Mouse (Mus musculus): ENCODE measurements around the gene Tmem116. TPM values are rescaled to one million over a fixed set of nuclear protein-coding genes. Genes with fewer than 3 reads are reported as not detected.

Tmem116 gene
- total RNA-seq, 2 experiments from 2014 or later, result 2.9 to 5.6 TPM

GRCm38 (mm10) chr5:121536921-121537555 is 85.3 kb downstream of the Tmem116 start:
- no peak for DNase-seq (ENCODE audit: low spot score in 2 of 2)

GRCm38 (mm10) chr5:121537588-121537987 is 85.9 kb downstream of the Tmem116 start:
- no peak for DNase-seq (ENCODE audit: low spot score in 2 of 2)

GRCm38 (mm10) chr5:121540066-121540465 is 88.4 kb downstream of the Tmem116 start:
- no peak for DNase-seq (ENCODE audit: low spot score in 2 of 2)

- DNase-seq (ENCODE audit: low spot score in 2 of 2), result no peak
These were observed 89.5 kb downstream of the Tmem116 start for GRCm38 (mm10) chr5:121541235-121541634.

DNA sequence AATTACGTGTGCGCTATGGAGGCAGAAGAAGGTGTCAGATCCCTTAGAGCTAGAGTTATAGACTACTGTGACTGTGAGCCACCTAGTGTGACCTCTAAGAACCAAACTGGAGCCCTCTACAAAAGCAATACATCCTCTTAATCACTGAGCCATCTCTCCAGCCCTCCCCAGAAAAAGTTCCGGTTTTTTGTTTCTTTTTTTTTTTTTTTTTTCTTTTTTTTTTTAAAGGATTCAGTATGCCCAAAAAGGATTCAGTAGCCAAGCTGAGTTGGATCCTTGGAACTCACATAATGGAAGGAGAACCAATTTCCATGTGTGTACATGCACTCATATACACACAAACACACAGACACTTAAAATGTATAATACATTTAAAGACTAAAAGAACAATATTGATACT is 91.7 kb downstream of the Tmem116 start:
- DNase-seq (ENCODE audit: low spot score in 2 of 2), result no peak

GRCm38 (mm10) chr5:121544910-121545792 is 93.5 kb downstream of the Tmem116 start, which contains the start of the genes Adam1a and Gm42878:
Gene Adam1a, minus strand, starts transcription at chr5:121545482.
Gene Gm42878, minus strand, starts transcription at chr5:121545482.
- no peak for DNase-seq (ENCODE audit: low spot score in 2 of 2)

GRCm38 (mm10) chr5:121545793-121546529 is 94.3 kb downstream of the Tmem116 start, which contains the start of gene Mapkapk5:
Gene Mapkapk5, minus strand, starts transcription at chr5:121545905.
- peak; percentile 94 to 99 for DNase-seq (ENCODE audit: low spot score in 2 of 2)

DNA sequence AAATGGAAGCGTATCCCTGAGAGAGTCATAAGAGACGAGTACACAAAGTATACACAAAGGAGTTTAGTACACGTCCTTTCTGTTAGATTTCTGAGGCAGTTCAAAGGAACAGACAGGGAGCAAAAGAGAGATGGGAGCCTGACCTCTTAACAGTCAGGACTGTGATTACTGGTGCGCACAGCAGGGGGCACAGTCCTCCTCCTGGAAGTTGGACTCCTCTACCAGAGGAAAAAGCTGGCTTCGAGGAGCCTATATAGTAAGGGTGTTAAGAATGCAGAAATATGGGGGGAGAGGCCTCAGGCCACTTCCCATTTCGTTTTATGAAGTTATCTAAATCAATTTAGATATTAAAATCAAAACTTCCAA is 94.8 kb downstream of the Tmem116 start:
- DNase-seq (ENCODE audit: low spot score in 2 of 2), result no peak

GRCm38 (mm10) chr5:121547084-121547483 is 95.4 kb downstream of the Tmem116 start:
- no peak for DNase-seq (ENCODE audit: low spot score in 2 of 2)

DNA sequence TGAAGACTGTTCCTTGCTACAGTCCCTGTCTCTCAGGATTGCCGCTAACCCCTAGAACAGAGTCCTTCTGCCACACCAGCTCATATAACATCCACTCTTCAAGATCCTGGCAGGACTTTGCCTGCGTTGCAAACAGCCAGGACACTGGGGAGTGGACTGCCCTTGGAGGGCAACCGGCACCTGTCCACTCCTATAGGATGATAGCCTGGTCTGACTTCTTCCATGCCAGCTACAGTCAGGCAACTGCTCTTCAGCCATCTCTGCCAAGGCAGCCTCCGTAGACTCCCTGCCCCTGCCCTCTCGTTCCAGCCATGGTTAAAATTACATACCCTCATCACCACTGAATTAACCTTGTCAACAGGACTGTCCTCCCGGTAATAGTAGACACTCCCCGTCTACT is 97.5 kb downstream of the Tmem116 start:
- no peak for DNase-seq (ENCODE audit: low spot score in 2 of 2)

DNA sequence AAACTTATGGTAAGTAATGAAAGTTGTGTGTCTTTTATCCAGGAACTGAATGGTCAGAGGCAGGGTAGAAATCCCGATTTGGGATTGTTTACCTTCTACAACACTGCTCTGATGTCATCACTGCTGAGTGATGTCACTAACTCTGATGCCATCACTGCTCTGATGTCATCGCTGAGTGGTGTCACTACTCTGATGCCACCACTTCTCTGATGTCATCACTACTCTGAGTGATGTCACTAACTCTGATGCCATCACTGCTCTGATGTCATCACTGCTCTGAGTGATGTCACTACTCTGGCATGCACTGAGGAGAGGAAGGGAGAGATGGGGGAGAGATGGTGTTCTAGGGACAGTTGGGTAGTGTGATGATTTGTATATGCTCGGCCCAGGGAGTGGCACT is 110.7 kb downstream of the Tmem116 start:
- DNase-seq (ENCODE audit: low spot score in 2 of 2), result no peak

GRCm38 (mm10) chr5:121564468-121564895 is 112.8 kb downstream of the Tmem116 start:
- peak; percentile 80 for DNase-seq (ENCODE audit: low spot score in 2 of 2)

GRCm38 (mm10) chr5:121566035-121566681 is 114.5 kb downstream of the Tmem116 start:
- no peak for DNase-seq (ENCODE audit: low spot score in 2 of 2)

GRCm38 (mm10) chr5:121569881-121570420 is 118.3 kb downstream of the Tmem116 start:
- no peak for DNase-seq (ENCODE audit: low spot score in 2 of 2)

DNA sequence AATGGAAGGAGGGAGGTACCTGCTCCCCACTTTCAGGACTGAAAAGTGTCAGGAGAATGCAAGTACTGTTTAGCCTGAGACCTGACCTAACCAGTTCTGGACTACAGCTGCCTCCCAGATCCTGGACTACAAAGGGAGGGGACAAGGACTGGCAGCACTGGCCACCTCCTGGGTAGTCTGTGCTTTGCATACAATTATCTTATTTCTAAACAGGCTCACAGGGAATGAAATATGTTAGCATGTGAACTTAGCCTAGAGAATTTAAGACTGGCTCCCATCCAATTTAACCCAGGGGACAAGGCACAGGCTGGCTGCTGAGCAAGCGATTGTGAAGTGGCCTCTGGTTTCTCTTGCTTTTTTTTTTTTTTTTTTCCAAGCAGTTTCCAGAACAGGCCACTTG is 119.1 kb downstream of the Tmem116 start:
- DNase-seq (ENCODE audit: low spot score in 2 of 2), result no peak

Other genes starting within 250 kb of the Tmem116 start
- gene Rpl6, start 247.4 kb upstream of the Tmem116 start, total RNA-seq (2021), result 1,000 to 10,000 TPM; 1,172 to 1,181 TPM
- 10 to 100 TPM; 25.0 to 32.0 TPM for gene Hectd4, start 231.7 kb upstream of the Tmem116 start, total RNA-seq (2021)
- 10 to 100 TPM; 58.7 to 77.7 TPM for gene Trafd1, start 66.3 kb upstream of the Tmem116 start, total RNA-seq (2021)
- 10 to 100 TPM; 29.9 to 31.7 TPM for gene Naa25, start 54.0 kb upstream of the Tmem116 start, total RNA-seq (2021)
- 100 to 1,000 TPM; 136 to 146 TPM for gene Erp29, start 613 bp downstream of the Tmem116 start, total RNA-seq (2021)
- gene Adam1b, start 51.5 kb downstream of the Tmem116 start, total RNA-seq (2021), result not detected
- 1 to 10 TPM; 9.6 to 9.9 TPM for gene Adam1a, start 93.6 kb downstream of the Tmem116 start, total RNA-seq (2021)
- not detected for gene Gm42878, start 93.6 kb downstream of the Tmem116 start, total RNA-seq (2021)
- gene Mapkapk5, start 94.0 kb downstream of the Tmem116 start, total RNA-seq (2021), result 10 to 100 TPM; 82.4 to 92.1 TPM
- gene Aldh2, start 141.9 kb downstream of the Tmem116 start, total RNA-seq (2021), result 100 to 1,000 TPM; 858 to 942 TPM
- 10 to 100 TPM; 13.3 to 14.5 TPM for gene Acad12, start 167.0 kb downstream of the Tmem116 start, total RNA-seq (2021)
- gene Acad10, start 208.6 kb downstream of the Tmem116 start, total RNA-seq (2021), result 10 to 100 TPM; 19.8 to 22.4 TPM
- gene Brap, start 208.7 kb downstream of the Tmem116 start, total RNA-seq (2021), result 10 to 100 TPM; 52.8 to 54.4 TPM

Data from adrenal gland, postnatal 4 days (tissue).